Mouse (Mus musculus): Measurements from ENCODE around the gene Cdc26.

DNA sequence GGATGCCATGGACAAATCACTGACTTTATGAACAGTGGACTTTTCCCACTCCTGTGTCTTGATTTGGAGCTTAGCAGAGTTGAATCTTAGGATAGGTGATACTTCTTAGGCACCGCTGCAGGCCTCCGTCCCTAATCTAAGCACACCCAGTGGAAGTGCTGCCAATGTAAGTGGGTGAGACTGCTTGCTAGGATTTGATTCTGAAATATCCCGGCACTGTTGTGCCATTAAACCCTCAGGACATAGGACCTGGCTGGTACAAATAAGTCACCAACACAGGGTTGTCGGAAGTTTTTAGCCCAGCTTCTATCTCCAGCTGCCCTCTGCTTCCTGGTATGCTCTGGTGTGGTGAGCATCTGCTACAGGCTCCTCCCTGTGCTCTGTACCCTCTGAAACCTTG is 17.4 kb upstream of the Cdc26 start:
- TF ChIP-seq MAX (IDR thresholded peaks at IDR 0.05; ENCODE audit: low read length) (no peak), HCFC1 (IDR thresholded peaks at IDR 0.05; ENCODE audit: low read depth, low read length) (no peak), TCF12 (IDR thresholded peaks at IDR 0.05; ENCODE audit: low read depth, low read length) (no peak), CHD1 (IDR thresholded peaks at IDR 0.05; ENCODE audit: low read depth, low read length) (no peak), E2F4 (IDR thresholded peaks at IDR 0.05; ENCODE audit: borderline replicate concordance, low read depth, low read length) (no peak), TBP (IDR thresholded peaks at IDR 0.05; ENCODE audit: low read depth, low read length) (no peak), CTCF (IDR thresholded peaks at IDR 0.05 in 2 of 3, conservative IDR thresholded peaks at IDR 0.05 in 1 of 3; ENCODE audit: control insufficient read depth in 1 of 3, insufficient read depth in 1 of 3, low read depth in 2 of 3, low read length in 3 of 3, poor library complexity in 1 of 3, severe bottlenecking in 1 of 3) (no peak), KAT2A (conservative IDR thresholded peaks at IDR 0.05; ENCODE audit: low read depth, low read length) (no peak), USF2 (IDR thresholded peaks at IDR 0.05; ENCODE audit: borderline replicate concordance in 1 of 2, insufficient read depth in 1 of 2, low read depth in 1 of 2, low read length in 2 of 2) (no peak), MEF2A (IDR thresholded peaks at IDR 0.05; ENCODE audit: extremely low read depth, insufficient replicate concordance, low read depth, low read length, poor library complexity, severe bottlenecking) (no peak)
